Mouse (Mus musculus): ENCODE data around the gene Mlh1.

GRCm38 (mm10) chr9:111243384-111243783 lies 28.2 kb downstream of the Mlh1 start:
- TF ChIP-seq CTCF (IDR thresholded peaks at IDR 0.05; ENCODE audit: low read depth, low read length) (no peak), POLR2A (IDR thresholded peaks at IDR 0.05; ENCODE audit: borderline replicate concordance, low read depth, low read length) (no peak)
